Mouse (Mus musculus) lung, postnatal 36 days (tissue): ENCODE results near the gene Ubr7.

Experiments
- DNase-seq: peaks from one replicate; pipeline ENCODE4 v3.0.0; 2022; ENCODE audit warnings: mixed read lengths

The Ubr7 gene

GRCm38 (mm10) chr12:102757689-102758402, at the start of gene Ubr7, which contains the start of the genes Gm28051 and Gon7:
Gene Ubr7, plus strand, starts transcription at chr12:102757967.
Gene Gm28051, minus strand, starts transcription at chr12:102757765.
Gene Gon7, minus strand, starts transcription at chr12:102757803.
- DNase-seq: peak; percentile 98

GRCm38 (mm10) chr12:102708220-102708619, 49.5 kb upstream of the Ubr7 start:
- DNase-seq: no peak

- DNase-seq: no peak
Observed at GRCm38 (mm10) chr12:102709896-102710295, 47.9 kb upstream of the Ubr7 start.

DNA sequence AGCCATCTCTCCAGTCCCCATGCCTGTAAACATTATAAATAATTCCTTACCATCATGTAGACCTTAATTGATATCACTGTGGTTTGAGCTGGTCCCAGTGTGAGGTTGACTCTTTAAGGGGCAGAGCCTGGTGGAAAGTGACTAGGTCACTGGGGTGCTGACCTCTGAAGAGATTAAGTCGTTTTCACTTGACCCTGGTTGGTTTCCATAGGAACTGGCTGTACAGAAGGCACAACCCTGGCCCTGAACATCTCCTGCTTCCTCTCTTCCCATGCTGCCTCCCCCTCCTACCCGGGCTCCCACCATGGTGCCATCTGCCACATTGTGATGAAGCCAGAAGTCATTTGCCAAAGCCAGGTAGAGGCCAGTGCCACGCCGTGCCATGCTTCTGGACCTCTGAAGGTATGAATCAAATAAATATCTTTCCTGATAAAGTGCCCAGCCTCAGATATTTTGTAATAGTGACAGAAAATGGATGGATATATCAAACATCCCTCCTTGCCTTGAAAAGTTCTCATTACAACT, 46.9 kb upstream of the Ubr7 start:
- DNase-seq: no peak

- DNase-seq: no peak
Observed at GRCm38 (mm10) chr12:102713153-102713865, 44.5 kb upstream of the Ubr7 start.

DNA sequence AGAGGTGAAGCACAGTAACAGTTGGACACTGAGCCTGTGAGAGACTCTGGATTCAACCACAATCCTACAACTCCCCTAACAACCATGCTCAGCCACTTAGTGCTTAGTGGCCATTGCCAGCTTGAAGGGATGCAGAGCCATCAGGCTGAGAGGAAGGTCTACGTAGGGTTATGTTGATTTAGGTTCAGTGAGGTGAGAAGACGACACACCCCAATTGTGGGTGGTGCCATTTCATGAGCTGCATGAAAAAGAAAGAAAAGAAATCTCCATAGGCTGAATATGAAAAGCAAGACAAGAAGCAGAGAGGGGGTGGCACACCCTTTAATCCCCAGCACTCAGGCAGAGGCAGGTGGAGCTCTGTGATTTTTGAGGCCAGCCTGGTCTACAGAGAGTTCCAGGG, 43.7 kb upstream of the Ubr7 start:
- DNase-seq: no peak

DNA sequence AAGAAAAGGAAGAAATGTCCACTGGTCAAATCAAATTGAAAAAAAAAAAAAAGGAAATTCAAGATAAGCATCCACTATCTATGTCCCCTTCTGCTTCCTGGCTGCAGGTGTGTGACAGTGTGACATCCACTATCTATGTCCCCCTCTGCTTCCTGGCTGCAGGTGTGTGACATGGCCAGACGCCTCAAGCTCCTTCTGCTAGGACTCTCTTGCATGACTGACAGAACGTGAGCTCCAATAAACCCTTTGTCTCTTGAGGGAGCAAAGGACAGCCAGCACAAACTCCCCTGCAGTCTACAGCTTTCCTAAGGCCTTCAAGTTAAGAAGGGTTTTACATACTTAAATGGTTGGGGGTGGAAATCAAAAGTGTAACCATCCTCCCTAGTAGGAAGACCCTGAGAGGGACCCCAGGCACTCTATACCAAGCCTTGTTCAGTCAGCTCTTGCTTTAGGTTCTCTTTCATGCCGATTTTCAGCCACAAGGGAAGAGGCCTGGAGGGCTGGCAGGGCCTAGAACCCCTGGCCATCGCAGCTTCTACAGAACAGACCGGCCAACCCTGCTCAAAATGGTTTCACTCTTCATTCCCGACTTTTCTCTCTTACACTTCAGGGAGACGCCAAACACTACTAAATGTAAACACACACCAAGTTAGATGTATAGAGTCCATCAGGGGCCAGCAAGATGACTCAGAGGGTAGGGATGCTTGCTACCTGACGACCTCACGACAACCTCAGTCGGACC, 42.9 kb upstream of the Ubr7 start:
- no peak for DNase-seq

- DNase-seq: no peak
Observed at GRCm38 (mm10) chr12:102719552-102720315, 38.0 kb upstream of the Ubr7 start.

- DNase-seq: no peak
Observed at GRCm38 (mm10) chr12:102722451-102722850, 35.3 kb upstream of the Ubr7 start.

DNA sequence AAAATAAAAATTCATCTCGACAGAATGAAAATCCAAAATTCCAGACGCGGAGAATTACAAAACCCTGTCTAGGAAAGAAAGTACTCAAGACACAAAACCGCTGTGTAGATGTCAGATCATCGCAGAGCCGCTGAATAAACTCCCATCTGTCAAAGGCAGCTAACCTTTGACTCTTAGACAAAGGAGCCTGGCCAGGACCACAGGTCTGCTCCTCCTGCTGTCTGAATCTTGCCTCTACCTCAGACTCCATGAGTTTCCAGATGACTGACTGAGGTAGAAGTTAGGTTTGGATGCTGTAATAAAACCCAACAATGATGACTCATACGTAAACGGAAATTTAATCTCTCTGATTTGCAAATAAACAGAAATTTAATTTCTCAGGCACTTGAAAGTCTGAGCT, 34.8 kb upstream of the Ubr7 start:
- DNase-seq: no peak

- DNase-seq: no peak
Observed at GRCm38 (mm10) chr12:102723861-102724260, 33.9 kb upstream of the Ubr7 start.

DNA sequence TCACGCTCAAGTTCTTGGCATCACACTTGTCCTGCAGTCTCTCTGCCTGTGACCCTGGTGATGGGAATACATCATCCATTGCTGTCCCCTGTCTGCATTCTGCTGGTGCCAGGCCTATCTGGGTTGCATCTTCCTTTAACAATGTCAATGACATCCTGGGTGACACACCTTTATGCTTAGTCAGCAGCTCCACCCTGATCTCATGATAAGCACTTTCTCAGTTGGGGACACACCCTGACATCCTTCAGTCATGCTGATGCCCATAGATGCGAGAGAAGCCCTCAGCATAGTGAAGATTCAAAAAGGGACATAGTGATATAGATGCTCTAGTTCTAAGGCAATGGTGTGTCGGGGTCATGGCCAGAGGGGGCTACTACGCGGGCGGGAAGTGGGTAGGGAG, 32.6 kb upstream of the Ubr7 start:
- no peak for DNase-seq

GRCm38 (mm10) chr12:102725761-102726175, 32.0 kb upstream of the Ubr7 start:
- no peak for DNase-seq

DNA sequence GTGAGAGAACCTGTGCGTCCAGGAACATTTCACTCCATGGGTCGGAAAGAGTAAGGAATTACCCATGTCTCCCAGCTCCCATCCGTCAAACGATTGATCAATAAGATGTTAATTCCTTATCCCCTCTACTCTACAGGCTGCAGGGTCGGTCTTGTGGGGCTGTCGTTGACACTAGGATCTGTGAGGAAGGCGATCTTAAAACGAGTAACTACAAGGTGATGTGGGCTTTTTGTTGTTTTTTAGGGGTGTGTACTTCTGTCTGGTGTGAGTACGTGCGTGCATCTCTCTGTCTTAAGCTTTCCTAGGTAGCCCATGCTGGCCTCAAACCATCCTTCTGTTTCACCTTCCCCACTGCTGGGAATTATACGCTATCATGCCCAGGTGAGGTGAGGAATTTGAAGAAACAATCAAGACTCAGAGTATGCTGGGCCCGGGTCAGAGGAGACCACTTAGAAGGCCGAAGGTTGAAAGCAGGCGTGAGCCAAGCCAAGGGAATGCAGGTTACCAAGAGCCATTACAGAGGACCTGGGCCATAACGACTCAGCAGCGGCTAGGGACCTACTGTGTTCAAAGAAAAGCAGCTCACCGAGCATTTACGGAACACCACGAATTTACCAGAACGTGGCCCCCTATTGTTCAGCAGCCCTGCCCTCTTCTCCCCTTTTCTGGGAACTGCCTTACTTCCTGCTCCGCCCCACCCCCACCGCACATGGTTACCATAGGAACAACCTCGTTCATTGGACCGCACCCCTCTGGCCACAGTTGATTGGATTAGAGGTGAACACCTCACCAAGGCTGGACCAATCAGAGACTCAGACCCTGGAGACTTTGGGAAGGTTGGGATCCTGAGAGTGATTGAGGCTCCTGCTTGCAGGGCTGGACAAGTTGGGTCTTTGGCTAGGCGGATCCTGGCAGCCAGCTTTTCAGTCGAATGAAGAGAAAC, 27.6 kb upstream of the Ubr7 start:
- peak; percentile 87 for DNase-seq

- peak; percentile 22 for DNase-seq
Observed at GRCm38 (mm10) chr12:102730798-102731619, 26.8 kb upstream of the Ubr7 start.

GRCm38 (mm10) chr12:102733381-102733780, 24.4 kb upstream of the Ubr7 start:
- DNase-seq: peak; percentile 79

DNA sequence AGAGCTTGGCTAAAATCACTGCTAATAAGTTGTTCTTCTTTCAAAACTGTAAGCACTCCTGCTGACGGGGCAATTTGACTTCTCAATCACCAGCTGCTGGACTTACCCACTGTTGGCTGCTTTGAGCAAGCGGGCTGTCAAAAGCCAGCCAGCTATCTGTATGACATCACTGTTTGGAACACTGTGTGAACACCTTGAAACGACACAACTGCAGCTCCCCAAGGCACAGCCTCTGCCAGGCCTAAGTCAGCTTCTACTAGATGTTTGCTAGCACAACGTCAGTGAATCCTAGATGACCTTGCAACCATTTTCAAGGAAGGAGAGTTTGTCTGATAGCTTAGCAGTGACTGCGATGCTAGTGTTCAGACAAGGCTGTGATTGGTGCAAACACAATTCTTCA, 18.7 kb upstream of the Ubr7 start:
- DNase-seq: no peak

DNA sequence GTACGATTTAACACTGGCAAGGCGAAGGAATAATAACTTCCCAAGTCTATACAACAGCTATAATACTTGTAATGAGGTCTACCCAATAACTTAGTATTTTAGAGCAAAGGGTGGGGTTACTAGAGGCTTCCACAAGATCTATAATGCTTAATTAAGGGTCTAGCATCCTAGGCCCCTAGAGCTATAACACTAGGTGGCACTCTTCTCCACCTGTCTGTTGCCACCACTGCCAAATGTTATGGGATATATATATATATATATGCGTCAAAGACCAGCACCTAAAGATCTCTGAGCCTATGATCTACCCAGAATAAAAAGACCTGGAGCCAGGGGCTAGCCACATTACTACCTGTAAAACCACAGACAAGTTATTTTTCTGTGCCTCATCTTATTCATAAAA, 17.5 kb upstream of the Ubr7 start:
- DNase-seq: peak; percentile 65

- DNase-seq: no peak
Observed at GRCm38 (mm10) chr12:102742056-102742455, 15.7 kb upstream of the Ubr7 start.

DNA sequence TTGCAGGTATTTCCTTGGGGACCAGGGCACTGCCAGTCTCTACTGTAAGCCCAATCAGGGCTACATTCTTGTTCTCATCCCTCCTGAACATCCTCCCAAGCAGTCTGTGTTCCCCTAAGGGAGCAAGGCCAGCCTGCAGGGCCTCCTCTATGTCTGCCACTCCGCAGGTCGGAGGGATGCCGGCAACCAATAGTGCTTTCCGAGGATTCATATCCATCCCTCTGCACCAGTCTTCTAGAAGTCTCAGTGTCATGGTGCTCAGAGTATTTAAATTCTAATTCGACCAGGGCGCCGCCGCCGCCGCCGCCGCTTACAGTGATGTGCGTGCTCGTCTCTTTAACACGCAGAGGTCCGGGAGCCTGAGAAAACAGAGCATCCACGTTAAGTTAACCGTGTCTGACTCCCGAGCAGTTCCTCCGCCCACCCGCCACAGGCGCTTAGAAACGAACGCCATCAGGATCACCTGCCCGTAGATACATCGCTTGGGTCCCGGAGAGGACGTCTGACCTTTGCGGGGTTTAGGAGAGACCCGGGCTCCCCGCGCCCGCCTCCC, 14.7 kb upstream of the Ubr7 start:
- DNase-seq: no peak
